Mouse (Mus musculus): ENCODE measurements around the gene Larp1. TPM values are rescaled to one million over a fixed set of nuclear protein-coding genes. Genes with fewer than 3 reads are reported as not detected.

The Larp1 gene
- total and polyA plus RNA-seq, 3 experiments = 73.9 to 2,325 (median 201) TPM

DNA sequence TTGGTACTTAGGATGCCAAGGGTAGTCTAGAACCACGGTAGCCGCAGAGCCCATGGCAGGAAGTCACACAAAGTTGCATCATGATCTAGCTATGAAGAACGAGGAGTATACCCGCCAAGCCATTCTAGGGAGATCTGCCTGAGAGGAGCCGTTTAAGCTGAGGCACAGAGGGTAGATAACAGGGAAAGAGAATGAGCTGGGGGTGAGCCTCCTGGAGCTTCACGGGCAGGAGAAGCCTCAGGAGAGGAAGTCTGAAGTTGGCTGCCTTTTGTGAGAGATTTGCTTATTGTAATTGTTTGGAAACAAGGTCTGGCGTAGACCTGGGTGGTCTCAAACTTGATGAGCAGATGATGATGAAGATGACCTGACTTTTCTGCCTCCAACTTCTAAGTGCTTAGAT is 10.7 kb upstream of the Larp1 start:
- Histone ChIP-seq H3K4me1 (ENCODE audit: control insufficient read depth in 1 of 2, insufficient read depth in 2 of 2, low read length in 2 of 2) (peaks cover 7% of the 10 kb centered on the region in 2 experiments; a peak in 3 of 4 replicates), H3K9ac (ENCODE audit: control insufficient read depth, low read depth, low read length, poor library complexity, severe bottlenecking) (peak overlapping the region; percentile 1; the same call in 1 of the 2 replicates), H3K27me3 (ENCODE audit: control insufficient read depth in 1 of 2, insufficient read depth in 2 of 2, low read length in 2 of 2) (no peaks in the 10 kb centered on the region), H3K27ac (ENCODE audit: control insufficient read depth, low read depth, low read length) (no peak overlapping the region), H3K79me2 (ENCODE audit: control insufficient read depth, insufficient read depth, low read length, poor library complexity) (no peaks in the 10 kb centered on the region), H3K9me3 (replicated peaks; ENCODE audit: insufficient read depth, low read length) (no peaks in the 10 kb centered on the region), H3K36me3 (ENCODE audit: control insufficient read depth in 1 of 2, insufficient read depth in 2 of 2, low read length in 2 of 2) (no peaks in the 10 kb centered on the region), H3K4me3 (ENCODE audit: control insufficient read depth in 1 of 2, insufficient read depth in 1 of 2, low read depth in 2 of 2, low read length in 2 of 2) (0 out of 4 replicates have a peak overlapping the region, but pooled peaks of 1 of the 2 experiments have one; percentile 20)
- no peak for TF ChIP-seq ELF1 (IDR thresholded peaks at IDR 0.05; ENCODE audit: low read depth, low read length)
- TF ChIP-seq SIN3A (IDR thresholded peaks at IDR 0.05; ENCODE audit: low read length) = peak; percentile 18; the same call in 1 of the 2 replicates
- TF ChIP-seq EP300 (IDR thresholded peaks at IDR 0.05; ENCODE audit: low read depth in 1 of 2, low read length in 2 of 2) = peak; percentile 37 to 41; a peak in 3 of 4 replicates
- peak; percentile 56; the same call in 1 of the 2 replicates for TF ChIP-seq MAZ (IDR thresholded peaks at IDR 0.05; ENCODE audit: low read depth, low read length)
- TF ChIP-seq MAX (IDR thresholded peaks at IDR 0.05; ENCODE audit: low read length) = 0 out of 2 replicates have a peak, but pooled peaks have one; percentile 18
- TF ChIP-seq UBTF (IDR thresholded peaks at IDR 0.05; ENCODE audit: borderline replicate concordance, insufficient read depth, low read depth, low read length) = no peak
- no peak for TF ChIP-seq POLR2A (IDR thresholded peaks at IDR 0.05; ENCODE audit: control insufficient read depth in 1 of 2, insufficient read depth in 1 of 2, low read depth in 1 of 2, low read length in 2 of 2, poor library complexity in 1 of 2)
- no peak for TF ChIP-seq KAT2A (conservative IDR thresholded peaks at IDR 0.05; ENCODE audit: low read depth, low read length)
- TF ChIP-seq RAD21 (IDR thresholded peaks at IDR 0.05; ENCODE audit: low read depth, low read length) = no peak
- no peak for TF ChIP-seq TCF12 (IDR thresholded peaks at IDR 0.05; ENCODE audit: low read depth, low read length)
- TF ChIP-seq RCOR1 (IDR thresholded peaks at IDR 0.05; ENCODE audit: low read depth, low read length) = 0 out of 2 replicates have a peak, but pooled peaks have one; percentile 23
- TF ChIP-seq GATA1 (IDR thresholded peaks at IDR 0.05; ENCODE audit: low read depth, low read length) = peak; percentile 31; the same call in 1 of the 2 replicates
- TF ChIP-seq ZKSCAN1 (IDR thresholded peaks at IDR 0.05; ENCODE audit: low read depth, low read length) = no peak
- TF ChIP-seq GABPA (IDR thresholded peaks at IDR 0.05; ENCODE audit: low read depth, low read length) = no peak
- no peak for TF ChIP-seq E2F4 (IDR thresholded peaks at IDR 0.05; ENCODE audit: borderline replicate concordance, low read depth, low read length)
- TF ChIP-seq MXI1 (IDR thresholded peaks at IDR 0.05; ENCODE audit: low read depth, low read length) = 0 out of 2 replicates have a peak, but pooled peaks have one; percentile 40
- no peak for TF ChIP-seq ZMIZ1 (IDR thresholded peaks at IDR 0.05; ENCODE audit: low read depth, low read length)
- TF ChIP-seq TAL1 (IDR thresholded peaks at IDR 0.05; ENCODE audit: low read length) = no peak
- peak; percentile 11; the same call in 1 of the 2 replicates for TF ChIP-seq SMC3 (IDR thresholded peaks at IDR 0.05; ENCODE audit: low read depth, low read length)
- TF ChIP-seq MYC (IDR thresholded peaks at IDR 0.05; ENCODE audit: low read depth, low read length) = no peak
- no peak for TF ChIP-seq USF2 (IDR thresholded peaks at IDR 0.05; ENCODE audit: borderline replicate concordance in 1 of 2, insufficient read depth in 1 of 2, low read depth in 1 of 2, low read length in 2 of 2)
- no peak for TF ChIP-seq ZC3H11A (IDR thresholded peaks at IDR 0.05; ENCODE audit: low read depth, low read length)
- TF ChIP-seq ETS1 (IDR thresholded peaks at IDR 0.05; ENCODE audit: low read depth, low read length) = no peak
- DNase-seq (ENCODE audit: low read depth, low spot score) = peak; percentile 77
